Mouse (Mus musculus): ENCODE measurements around the gene Gipc3. TPM values are rescaled to one million over a fixed set of nuclear protein-coding genes. Genes with fewer than 3 reads are reported as not detected.

Gipc3 gene
- total RNA-seq, 2 experiments from 2014 or later, result not detected

DNA sequence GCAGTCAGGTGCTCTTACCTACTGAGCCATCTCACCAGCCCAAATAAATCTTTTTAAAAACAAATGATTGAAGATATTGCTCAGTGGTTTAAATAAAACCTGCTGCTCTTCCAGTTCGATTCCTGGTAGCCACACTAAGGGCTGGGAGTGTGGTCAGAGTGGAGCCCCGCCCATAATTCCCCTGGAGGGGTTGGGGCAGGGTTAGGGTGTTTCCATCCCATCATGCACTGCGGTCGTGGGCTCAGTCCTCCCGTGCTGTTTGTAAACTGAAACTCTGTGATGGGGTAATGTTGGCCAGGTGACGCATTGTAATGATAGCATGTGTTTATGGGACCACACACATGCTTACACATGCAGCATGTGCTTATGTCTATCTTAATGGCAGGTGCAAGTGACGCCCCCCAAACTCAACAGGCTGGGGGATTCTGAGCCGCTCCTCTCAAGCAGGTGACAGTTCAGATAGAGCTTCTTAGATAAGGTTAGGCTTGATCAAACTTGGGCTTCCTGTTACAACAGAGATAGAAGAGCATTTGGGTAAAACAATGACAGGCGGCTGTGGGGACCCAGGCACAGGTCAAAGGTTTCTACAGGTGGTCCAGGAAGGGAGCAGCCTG is 8.7 kb upstream of the Gipc3 start:
- ATAC-seq (replicated peaks; ENCODE audit: low FRiP score, poor library complexity, severe bottlenecking), result peak; percentile 53

DNA sequence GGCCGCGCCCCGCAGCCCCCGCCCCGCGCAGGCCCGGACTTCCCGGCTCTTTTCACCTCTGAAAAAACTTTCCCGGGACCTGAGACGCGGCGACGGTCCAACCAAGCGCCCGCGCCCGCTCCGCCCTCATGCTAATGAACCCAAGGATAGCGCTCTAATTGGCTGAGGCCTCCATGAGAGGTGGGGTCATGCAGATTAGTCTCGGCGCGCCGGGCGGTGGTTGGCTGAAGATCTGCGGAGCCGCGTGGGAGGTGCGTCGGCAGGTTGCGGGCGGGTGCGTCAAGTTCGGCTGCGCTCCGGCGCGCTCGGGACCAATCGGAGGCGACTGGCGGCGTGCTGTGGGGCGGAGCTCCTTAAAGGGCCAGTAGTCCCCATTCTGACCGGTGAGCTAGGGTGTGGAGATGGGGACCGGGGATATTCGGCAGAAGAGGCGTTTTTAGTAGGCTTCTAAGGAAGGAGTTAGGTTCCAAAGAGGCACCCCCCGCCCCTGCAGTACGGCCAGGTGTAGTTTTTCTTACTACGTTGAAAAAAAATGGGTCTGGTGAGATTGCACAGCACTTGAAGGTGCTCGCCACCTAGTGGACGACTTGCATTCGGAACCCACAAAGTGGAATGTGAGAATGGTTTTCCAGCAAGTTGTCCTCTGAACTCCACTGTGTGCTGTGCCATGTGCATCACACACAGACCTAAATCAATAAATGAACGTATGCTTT is 7.4 kb upstream of the Gipc3 start, which contains the start of gene Hmg20b:
Hmg20b (minus strand) TSS at position 130 of the 713 bp plus-strand sequence.
- ATAC-seq (replicated peaks; ENCODE audit: low FRiP score, poor library complexity, severe bottlenecking), result peak; percentile 82

DNA sequence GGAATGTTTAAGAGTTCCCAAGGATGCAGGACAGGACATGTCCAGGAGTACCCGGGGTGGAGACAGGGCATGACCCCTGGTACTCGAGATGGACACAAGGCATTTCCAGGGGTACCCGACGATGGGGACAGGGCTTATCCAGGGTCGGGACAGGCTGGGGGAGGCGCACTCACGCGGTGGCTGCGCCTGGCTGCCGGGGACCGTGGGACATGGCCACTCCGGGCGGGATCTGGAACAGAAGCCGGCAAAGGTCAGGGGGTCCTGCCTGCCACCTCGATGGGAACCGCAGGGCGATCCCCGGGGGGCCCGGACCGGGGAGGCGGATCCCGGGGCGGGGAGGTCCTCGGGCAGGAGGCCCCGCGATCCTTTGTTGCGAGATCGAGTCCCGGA is 6.9 kb upstream of the Gipc3 start:
- ATAC-seq (replicated peaks; ENCODE audit: low FRiP score, poor library complexity, severe bottlenecking), result no peak

DNA sequence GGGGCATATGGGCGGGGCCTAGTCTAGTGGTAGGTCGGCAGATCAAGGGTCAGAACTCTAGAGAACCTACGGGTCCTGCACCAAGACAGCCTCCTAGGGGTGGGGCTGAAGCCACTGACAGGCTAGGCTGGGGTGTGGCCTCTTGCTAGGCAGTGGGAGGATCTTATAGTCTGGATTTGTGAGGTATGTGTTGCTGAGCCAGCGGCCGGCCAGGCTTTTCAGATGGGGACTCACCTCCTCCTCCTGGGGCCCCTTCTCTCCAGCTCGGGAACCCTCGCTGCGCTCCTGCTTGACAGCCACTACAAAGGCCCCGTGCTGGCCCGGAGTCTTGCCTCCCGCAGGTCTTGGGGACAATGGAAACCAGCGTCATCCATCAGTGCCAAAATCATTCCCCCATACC is 6.1 kb upstream of the Gipc3 start:
- ATAC-seq (replicated peaks; ENCODE audit: low FRiP score, poor library complexity, severe bottlenecking), result peak; percentile 62

DNA sequence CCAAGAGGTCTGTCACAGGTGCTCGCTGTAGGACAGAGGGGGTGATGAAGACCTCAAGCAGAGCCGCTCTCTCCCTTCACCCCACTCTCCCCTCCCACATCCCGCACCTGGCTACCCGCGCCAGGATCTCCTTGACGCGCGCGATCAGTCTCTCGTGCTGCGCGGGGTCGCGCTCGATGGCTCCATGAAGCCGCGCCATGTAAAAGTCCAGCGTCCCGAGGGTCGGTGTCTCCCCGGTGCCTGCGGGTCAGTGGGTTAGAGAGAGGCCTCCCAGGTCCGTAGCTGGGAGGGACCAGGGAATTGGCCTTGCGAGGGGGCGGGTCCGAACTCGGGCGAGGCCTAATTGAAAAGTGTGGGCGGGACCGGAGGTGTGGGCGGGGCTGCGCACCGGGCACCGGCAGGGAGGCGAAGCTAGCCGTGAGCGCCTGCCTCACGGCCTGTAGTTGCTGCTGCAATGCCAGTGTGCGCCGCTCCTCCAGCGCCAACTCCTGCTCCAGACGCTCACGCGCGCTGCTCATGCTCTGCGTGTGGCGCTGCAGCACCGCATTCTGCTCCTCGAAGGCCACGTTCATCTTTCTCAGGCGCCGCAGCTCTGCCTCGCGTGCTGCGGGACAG is 3.5 kb upstream of the Gipc3 start:
- peak; percentile 59 for ATAC-seq (replicated peaks; ENCODE audit: low FRiP score, poor library complexity, severe bottlenecking)

DNA sequence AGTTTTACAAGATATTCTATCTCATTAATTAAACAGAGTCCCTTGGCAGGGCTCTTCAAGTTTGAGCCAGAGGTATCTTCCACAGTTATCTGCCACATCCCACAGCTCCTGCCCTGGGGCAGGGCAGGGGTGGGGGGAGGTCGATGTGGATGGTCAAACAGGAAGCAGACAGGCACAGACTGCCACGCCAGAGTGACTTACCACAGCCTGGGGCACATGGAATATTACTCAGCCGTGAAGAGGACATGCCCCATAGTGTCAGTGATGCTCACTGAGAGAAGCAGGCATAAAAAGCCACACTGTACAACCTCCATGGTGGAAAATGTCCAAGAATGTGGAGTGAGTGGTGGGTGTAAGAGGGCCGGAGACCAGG is 2.1 kb upstream of the Gipc3 start:
- ATAC-seq (replicated peaks; ENCODE audit: low FRiP score, poor library complexity, severe bottlenecking), result no peak

DNA sequence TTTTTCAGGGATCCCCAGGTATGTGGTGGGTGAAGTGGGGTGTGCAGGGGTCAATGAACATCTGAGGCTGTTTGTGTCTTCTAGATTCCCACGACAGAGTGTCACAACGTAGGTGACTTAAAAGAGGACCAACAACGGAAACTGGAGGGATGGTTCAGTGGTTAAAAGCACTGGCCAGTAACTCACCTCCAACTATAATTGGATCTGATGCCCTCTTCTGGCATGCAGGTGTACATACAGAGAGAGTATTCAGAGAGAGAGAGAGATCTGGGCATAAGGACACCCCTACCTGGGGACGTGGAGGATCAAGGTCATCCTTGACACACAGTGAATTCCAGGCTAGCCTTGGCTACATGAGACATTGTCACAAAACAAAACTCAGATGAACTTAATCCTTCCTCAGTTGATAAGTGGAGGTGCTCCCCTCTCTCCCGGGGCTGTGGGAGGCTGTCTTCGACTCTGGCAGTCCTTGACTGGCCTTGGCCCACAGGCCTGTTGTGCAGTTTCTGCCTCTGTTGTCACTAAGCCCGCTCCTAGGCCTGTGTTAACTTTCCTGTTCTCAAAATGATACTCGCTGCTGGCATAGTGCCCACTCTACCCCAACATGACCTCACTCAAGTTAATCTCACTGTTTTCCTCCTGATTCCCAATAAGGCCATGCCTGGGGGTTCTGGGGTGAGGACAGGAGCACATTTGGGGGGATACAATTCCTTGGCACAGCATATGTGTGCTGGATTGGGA is 1.5 kb upstream of the Gipc3 start:
- ATAC-seq (replicated peaks; ENCODE audit: low FRiP score, poor library complexity, severe bottlenecking), result no peak

DNA sequence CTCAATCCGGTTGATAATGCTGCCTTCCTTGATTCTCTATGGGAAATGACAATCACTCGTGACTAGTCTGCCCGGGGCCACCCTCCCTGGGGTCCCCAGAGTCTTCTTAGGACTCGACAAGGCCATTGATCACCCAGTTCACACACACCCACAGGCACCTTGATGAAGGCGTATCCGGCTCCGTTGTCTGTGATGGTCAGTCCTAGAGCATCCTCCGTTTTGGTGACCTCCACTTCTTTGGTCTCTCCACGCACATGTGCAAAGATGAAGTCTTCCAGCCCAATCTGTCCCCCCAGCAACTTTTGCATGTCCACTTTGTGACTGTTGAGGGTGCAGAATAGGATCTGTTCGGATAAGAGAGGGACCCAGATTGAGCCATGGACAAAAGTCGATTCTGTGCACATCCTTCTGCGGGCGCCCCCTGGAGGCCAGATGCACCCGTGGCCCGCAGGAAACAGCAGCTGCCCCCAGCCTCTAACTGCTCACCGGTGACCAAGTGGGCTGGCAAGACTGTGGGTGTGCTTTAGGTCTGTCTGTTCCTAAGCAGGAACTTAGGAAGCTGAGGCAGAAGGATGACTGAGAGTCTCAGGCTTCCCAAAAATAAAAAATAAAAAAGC is 1.6 kb downstream of the Gipc3 start:
- peak; percentile 56; the same call in 1 of the 2 replicates for ATAC-seq (replicated peaks; ENCODE audit: low FRiP score, poor library complexity, severe bottlenecking)

DNA sequence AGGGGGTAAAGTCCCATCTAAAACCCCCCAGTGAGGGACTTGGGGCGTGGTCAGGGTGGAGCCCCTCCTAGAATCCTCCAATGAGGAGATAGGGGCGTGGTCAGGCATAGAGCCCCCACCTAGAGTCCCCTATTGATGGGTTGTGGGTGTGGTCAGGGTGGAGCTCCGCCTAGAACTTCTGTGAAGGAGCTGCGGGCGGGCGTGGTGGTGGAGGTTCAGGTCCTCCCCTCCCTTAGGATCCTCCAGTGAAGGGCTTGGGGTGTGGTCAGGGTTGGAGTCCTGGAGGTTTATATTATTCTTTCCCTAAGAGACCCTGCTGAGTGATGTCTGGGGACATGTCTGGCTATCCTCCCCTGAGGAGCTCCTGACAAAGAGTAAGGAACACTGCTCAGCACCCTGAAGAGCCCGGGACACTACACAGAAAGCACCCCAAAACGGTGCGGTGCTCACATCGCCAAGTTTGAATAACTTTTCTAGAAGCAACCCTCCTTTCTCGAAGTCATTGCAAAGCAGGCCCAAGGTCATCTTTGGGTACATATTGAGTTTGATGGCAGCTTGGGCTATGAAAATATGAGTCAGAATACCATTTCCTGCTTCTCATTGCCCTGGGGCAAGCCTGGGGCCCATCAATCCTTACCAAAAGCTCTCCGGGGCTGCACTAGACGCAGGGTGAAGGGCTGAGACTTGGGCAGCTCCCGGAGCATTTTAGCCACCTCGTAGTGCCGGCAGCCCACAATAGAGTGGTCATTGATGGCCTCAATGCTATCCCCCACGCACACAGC is 2.3 kb downstream of the Gipc3 start:
- ATAC-seq (replicated peaks; ENCODE audit: low FRiP score, poor library complexity, severe bottlenecking), result no peak; the same call in 1 of the 2 replicates

DNA sequence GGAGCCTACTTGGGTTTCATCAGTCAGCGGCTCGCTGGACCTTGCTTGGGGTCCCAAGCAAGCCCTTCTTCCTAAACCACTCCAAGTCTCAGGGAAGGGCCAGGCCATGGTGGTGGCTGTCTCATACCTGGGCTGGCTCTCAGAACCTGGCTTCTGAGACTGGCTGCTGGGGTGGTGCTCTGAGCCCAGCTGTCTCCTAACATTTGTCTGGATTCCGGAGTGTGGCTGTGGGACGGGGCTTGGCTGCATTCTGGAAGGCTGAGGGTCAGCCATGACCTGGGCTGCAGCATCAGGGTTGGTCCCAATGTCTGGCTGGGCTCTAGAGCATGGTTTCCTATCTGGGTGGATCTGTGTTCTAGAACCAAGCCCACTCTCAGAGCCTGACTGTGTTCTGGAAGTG is 6.5 kb downstream of the Gipc3 start:
- no peak for ATAC-seq (replicated peaks; ENCODE audit: low FRiP score, poor library complexity, severe bottlenecking)

DNA sequence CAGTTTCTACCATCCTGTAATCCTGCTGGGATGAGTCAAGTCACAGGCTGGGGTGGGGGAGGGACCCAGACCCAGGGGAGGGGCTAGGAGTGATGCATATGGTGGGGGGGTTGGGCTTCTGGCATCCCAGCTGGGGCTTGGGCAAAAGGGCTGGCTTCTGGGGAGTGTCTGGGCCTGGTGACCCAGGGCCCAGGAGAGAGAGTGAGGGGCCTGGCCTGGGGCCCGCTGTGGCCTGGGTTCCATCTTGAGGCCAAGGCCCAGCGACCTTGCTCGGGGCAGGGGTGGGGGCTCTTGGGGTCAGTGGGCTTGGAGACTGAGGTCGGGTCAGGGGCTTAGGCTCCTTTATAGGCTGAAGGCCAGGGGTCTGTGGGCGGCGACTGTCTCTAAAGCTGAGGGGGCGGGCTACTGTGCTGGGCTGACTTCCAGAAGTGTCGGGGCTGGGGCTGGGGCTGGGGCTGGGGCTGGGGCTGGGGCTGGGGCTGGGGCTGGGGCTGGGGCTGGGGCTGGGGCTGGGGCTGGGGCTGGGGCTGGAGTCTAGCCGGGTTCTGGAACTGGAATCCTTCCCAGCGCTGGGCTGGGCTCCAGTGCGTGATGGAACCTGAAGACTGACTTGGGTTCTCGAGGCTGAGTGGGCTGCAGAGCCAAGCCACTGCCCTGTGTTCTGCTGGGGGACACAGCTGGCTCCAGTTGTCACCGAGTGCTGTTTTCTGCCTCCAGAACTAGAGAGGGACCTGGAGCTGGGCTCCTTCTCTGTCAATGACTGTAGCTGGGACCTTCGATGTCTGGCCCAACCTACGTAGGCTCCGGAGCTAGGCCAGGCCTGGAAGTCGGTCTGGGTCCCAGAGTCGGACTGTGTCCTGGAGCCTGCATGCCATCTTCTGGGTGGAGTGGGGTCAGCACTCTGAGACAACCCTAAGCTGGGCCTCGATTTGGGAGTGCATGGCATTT is 7.4 kb downstream of the Gipc3 start:
- ATAC-seq (replicated peaks; ENCODE audit: low FRiP score, poor library complexity, severe bottlenecking), result no peak

DNA sequence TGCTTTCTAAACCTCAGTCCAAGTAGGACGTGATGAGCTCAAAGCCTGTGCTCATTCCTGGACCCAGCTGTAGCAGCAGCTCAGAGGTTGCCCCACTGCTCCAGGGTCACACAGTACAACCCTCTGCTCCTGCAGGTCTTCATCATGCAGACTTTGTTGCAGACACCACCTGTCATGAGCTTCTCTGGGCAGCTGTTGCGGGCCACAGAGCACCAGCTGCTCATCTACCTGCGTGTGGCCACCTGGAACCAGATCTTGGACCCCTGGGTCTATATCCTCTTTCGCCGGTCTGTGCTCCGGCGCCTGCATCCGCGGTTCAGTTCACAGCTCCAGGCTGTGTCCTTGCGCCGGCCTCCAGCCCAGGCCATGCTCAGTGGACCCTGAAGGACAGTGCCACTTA is 8.7 kb downstream of the Gipc3 start:
- ATAC-seq (replicated peaks; ENCODE audit: low FRiP score, poor library complexity, severe bottlenecking), result no peak

DNA sequence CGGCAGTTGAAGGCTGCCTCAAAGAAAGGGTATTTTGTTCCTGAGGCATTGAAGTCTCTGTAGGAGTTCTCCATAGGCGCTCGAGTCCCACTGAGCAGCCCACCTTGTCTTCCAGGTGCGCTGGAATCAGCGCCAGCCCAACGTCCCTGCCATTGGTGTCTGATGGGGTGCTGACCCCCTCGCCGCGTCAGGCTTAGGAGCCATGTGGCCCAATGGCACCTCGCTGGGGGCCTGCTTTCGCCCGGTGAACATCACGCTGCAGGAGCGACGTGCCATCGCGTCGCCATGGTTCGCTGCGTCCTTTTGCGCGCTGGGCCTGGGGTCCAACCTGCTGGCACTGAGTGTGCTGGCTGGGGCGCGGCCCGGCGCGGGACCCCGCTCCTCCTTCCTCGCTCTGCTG is 10.8 kb downstream of the Gipc3 start:
- no peak for ATAC-seq (replicated peaks; ENCODE audit: low FRiP score, poor library complexity, severe bottlenecking)

DNA sequence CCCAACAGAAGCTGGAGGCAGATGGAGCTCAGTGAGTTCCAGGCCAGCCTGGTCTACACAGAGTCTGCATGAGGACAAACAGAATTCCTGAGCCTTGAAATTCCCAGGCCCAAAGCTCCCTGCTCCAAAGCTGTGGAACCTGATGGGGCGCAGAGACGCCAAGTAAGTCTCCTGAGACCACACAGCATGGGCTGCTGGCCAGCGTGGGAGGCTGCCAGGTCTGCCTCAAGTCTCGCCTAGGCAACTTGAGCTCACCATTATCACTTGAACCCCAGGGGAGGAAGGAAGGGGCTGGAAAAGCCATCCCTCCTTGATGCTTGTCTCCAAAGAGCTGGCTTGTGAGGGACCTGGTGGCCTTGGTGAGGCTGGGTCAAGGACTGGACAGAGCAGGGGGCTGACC is 13.1 kb downstream of the Gipc3 start:
- no peak for ATAC-seq (replicated peaks; ENCODE audit: low FRiP score, poor library complexity, severe bottlenecking)

DNA sequence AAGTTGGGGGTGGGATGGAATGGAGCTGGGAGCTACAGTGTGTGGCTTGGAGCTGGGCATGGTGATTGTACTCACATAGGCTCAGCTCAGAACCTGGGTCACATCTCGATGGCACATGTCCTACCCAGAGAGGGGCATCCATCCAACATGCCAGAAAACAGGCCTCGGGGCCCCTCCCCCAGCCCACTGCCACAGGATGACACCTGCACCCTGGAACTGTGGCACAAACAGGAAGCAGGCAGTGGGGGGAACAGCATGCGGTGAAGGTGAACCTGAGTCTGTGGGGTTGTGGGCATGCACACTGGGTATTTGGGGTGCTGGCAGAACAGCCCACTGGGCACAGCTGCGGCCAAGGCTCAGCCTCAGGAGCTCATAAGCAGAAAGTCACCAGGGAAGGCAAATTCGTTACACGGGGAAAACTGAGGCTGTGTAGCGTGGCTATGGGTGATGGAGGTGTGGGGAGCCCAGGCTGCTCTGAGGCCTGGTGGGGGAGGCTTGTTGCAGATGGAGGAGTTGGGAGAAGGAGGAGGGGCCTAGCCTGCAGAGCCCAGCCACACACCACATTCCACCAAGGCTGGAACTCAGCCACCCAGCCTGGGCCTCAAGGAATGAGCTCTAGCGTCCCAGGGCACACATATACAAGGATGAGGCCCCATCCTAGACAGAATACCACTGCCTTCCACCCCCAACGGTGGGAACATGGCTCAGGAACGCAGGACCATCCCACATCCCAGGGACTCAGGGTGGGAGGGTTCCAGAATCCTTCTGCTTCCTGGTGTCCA is 13.7 kb downstream of the Gipc3 start:
- no peak for ATAC-seq (replicated peaks; ENCODE audit: low FRiP score, poor library complexity, severe bottlenecking)

DNA sequence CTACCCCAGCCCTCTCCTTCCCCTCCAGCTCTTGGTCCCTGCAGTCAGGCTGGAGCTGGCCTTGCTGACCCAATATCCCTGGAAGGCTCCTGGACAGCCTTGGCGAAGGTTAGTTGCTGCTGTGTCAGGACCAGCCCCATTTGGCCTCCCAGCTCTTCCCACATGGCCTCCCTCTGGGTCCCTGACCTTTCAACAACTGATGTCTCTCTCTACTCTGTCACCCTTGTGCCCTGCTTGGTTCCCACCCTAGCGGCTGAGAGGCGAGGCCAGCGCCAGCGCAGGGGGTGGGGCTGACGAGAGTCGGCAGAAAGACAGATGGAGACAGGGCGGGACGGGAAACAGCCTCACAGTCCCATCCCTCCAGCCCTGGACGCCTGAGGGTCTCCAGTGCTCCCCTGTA is 14.7 kb downstream of the Gipc3 start, which contains the start of gene Tbxa2r:
Tbxa2r (plus strand) TSS at position 346 of the 400 bp plus-strand sequence.
- ATAC-seq (replicated peaks; ENCODE audit: low FRiP score, poor library complexity, severe bottlenecking), result 0 out of 2 replicates have a peak, but pooled peaks have one; percentile 17

DNA sequence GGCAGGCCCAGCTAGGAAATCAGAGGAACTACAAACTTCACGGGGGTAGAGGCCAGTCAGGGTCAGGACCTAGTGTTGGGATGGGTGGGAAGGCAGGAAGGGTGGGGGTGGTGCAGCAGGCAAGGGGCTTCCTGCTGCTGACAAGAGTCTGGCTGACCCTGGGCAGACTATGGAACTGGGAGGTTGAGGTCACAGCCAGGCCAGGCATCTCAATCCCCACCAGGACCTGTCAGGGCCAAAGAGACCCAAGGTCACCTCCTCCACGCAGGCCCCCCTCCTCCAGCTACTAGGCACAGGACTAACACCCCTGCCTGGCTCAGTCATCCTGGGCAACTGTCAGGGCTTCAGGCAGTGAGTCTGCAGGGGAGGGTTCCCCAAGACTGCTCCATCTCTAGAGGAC is 15.1 kb downstream of the Gipc3 start:
- ATAC-seq (replicated peaks; ENCODE audit: low FRiP score, poor library complexity, severe bottlenecking), result no peak
